Mouse (Mus musculus) thymus, postnatal 0 days (tissue): ENCODE measurements around the gene Pcbp1. TPM values are rescaled to one million over a fixed set of nuclear protein-coding genes. Genes with fewer than 3 reads are reported as not detected.

Source experiments
- DNase-seq: peaks from one replicate; pipeline ENCODE4 v3.0.0-alpha.2; 2015; ENCODE audit warnings: low spot score
- polyA plus RNA-seq: library from polyadenylated mRNA; unstranded; fragments of >200 nt; fragmentation: Nextera tagmentation; extraction: Ambion mirVana; gene quantifications from 2 replicates; pipeline ENCODE4 v1.2.1, GENCODE M21; 2015

The Pcbp1 gene
- polyA plus RNA-seq, result 466 and 487 TPM in 2 replicates

DNA sequence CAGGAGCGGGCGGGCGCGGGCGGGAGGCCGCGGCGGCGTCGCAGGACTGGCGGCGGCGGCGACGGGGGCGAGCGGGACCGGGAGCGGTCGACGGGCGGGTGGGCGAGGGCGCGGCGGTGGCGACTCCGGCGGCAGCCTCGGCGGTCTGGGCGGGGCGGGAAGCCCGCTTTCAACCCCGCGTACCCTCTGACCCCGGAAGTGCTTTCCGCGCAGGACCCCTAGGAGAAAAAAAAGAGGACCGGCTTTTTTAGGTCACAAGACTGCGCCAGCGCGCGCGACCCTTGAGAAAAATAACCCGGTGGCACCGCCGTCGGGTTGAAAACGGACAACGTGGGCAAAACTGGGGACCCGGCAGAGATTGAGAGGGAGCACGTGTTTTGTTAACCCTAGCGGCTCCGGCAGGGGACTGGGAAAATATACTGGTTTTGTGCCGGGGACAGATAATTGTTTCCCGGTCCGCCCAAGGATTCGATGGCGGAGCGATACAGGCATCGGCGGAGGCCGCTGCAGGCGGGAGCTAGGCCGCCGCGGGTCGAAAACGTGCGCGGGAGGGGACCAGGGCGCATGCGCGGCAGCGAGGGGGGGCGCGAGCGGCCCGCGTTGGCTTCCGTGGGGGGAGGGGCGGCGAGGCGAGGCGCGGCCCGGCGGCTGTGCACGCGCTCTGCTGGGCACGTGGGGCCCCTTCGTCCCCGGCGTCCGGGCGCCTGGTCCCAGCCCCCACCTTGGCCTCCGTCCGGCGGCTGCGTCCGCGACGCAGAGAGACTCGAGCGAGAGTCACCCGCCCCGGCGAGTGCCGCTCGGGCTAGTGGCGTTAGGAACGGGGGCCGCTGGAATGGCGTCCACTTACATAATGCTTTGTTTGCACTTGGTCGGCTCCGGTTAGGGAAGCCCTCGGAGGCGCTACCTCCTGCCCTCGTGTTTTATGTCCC lies at the start of gene Pcbp1:
TSS of gene Pcbp1 (minus strand) at position 290 of the 929 bp plus-strand sequence.
- DNase-seq, result peak; percentile 97

DNA sequence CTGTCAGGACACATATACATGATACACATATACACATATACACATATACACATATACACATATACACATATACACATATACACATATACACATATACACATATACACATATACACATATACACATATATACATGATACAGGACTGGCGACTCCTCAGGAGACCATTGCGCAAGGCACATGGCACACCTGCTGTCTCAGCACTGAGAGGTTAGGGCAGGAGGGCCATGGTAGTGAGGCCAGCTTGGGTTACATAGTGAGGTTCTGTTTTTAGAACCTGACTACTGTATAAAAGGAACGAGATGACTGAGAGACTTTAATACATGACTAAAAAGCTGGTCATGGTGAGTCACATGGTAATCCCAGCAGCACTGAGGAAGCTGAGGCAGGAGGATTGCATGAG lies 48.4 kb upstream of the Pcbp1 start:
- no peak for DNase-seq

DNA sequence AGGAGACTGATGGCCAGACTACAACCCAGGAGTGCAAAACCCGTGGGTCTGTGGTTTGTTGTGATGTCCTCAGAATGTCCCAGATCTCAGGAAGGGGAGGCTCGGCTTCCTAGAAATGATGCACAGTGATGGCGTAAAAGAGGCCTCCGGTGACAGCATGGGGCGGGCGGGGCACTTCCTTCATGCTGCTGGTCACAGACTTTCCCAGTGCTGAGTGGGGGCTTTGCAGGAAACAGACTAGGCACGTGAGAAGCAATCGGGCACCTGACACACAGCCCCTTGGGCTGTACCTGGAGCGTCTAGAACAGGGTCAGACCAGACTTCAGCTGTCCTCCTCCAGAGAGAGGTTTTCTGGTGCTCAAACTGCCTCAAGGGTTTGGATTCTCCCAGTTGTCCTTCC lies 44.7 kb upstream of the Pcbp1 start:
- DNase-seq, result peak; percentile 48

DNA sequence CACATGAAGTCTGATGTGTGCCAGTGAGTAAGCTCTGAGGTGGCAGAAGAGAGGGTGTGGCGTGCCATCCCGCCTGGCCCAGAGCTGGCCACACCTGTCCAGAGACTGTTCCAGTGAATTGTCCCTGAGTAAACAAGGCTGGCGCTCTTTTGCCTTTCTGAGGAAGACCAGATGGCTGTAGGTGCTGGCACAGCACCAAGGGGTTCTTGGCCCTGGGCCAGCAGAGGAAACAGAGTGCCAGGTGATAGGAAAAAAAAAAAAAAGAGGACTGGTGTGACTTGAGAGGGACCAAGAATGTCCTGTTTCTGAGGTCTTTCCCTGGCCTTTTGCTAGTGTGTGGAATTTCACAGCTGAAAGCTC lies 43.3 kb upstream of the Pcbp1 start:
- no peak for DNase-seq

DNA sequence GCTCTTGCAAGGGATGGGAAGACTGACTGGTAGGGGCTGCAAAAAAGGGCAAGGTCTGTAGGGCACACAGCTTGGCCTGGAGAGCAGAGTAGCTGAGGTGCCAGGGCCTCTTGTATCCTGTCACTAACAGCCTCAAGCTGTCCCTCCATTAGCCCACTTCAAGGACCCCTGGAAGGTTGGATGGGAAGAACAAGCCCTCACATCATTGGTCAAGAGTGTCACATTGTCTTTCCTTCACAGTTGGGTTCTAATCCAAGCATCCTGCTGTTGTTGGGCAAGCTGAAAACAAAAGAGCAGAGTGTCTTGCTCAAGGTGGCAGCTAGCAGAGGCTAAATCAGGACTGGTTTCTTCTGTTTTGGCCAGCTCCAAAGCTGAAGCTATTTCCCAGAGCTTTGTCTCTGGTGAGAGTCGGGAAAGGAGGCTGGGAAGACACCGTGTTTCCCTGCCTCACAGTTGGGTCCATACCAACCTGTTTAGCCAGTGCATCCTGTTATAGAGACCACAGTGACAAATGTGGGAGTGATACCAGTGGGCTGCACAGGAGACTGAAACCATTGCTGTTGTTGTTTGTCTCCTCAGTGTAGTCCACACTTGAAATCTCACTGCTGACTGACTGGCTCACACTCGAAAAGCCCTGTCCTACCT lies 42.8 kb upstream of the Pcbp1 start:
- no peak for DNase-seq

DNA sequence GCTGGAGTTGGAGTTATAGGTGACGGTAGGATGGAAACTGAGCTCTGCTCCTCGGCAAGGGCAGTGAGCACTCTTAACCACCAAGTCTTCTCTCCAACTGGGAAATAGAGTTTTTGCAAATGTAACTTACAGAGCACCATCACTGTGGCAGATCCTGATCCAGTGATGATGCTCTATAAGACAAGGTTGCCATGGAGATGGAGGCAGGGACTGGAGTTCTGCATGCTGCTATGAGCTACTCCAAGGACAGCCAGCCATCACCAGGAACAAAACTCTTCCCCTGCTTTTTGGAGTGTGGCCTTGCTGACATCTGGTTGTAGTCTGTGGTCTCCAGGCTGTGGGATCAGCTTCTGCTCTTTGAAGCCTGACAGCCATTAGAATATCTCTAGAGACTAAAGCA lies 39.7 kb upstream of the Pcbp1 start:
- DNase-seq, result no peak

DNA sequence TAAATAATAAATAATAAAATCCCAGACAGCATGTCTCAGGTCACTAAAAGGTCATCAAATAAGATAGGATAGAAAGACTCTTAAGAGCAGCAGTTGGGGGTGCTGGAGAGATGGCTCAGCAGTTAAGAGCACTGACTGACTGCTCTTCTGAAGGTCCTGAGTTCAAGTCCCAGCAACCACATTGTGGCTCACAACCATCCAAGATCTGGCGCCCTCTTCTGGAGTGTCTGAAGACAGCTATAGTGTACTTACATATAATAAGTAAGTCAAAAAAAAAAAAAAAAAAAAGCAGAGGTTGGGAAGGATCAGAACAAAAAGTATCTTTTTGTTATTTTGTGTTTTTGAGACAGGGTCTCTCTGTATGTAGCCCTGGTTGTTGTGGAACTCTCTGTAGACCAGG lies 31.1 kb upstream of the Pcbp1 start:
- peak; percentile 16 for DNase-seq

DNA sequence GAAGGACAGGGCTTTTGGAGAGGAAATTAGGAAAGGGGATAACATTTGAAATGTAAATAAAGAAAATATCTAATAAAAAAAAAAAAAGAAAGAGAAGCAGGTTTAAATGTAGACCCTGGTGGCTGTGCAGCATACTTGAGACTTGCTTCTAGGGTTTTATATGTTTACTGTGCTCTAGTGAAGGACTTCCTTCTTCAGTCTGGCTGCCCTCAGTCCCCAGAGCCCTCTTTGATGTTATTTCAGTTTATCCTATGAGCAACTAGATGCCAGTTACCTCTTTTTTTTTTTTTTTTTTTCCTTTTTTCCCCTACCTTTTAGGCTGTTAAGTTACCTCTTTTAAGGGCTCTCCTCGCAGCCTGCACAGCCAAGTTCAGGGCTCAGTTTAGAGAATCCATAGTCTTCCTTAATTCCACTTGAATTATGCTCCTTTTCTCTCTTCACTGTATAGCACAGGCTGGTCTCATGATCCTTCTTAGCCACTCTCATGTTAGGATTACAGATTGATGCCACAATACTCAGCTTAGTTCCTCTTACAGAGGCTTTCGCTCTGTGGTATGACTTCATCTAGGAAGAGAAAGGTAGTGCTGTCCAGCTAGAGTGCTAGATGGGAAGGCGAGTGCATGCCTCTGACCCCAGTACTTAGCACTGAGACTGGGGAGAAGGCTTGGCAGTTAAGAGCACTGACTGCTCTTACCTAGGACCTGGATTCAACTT lies 30.4 kb upstream of the Pcbp1 start:
- no peak for DNase-seq

DNA sequence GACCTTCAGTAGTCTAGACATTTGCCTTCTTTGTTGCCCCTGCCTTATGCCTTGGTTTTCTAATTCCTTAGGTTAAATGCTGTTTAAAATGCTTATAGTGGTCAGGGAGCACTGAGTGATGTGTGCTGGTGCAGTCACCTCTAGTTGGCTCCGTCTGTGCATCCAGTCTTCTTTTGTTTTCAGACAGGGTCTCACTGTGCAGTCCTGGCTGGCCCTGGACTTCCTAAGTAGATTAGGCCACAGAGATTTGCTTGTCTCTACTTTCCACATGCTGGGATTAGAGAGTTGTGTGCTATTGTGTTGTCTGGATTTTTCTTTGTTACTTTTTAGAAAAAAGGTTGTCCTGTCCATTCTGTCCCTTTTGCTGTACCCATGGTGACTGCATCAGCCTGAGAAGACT lies 24.5 kb upstream of the Pcbp1 start:
- no peak for DNase-seq

DNA sequence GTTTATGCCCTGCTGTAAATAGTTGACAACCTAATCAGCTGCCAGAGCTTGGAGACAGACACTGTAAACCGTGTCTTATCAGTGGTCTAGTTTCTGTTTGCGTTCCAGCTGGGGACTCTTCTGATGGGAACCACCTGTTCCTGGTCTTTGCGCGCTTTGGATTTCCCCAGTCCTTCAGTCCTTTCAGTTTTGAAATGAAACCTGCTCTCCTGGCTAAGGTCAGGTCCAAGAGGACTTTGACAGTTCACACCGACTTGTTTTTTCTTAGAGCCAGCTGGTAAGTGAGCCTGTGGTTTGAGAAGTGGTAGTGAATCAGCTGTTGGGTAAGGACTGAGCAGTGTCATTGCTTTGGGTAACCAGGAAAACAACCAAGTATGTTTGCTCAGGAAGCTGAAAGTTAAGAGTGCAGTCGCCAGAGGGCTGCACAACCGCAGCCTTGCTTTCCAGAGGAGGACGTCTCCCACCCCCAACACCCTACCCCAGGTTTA lies 21.8 kb upstream of the Pcbp1 start:
- peak; percentile 8 for DNase-seq

DNA sequence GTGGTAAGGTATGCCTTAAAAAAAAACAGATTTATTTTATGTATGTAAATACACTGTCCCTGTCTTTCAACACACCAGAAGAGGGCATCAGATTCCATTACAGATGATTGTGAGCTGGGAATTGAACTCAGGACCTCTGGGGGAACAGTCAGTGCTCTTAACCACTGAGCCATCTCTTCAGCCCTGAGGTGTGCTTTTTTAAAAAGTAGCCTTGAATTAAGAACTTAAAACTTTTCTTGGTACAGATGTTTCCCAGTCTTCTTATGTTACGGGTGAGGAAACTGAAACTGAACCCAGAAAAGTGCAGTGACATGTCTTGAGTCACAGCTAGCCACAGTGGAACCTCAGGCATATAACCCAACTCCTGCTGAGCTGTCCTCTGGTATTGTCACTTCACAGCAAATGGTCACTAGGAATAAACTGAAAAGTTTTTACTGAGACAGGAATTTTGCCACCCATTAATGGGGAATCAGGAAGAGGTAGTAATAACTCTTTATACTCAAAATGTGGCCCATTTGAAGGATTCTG lies 21.2 kb upstream of the Pcbp1 start:
- no peak for DNase-seq

DNA sequence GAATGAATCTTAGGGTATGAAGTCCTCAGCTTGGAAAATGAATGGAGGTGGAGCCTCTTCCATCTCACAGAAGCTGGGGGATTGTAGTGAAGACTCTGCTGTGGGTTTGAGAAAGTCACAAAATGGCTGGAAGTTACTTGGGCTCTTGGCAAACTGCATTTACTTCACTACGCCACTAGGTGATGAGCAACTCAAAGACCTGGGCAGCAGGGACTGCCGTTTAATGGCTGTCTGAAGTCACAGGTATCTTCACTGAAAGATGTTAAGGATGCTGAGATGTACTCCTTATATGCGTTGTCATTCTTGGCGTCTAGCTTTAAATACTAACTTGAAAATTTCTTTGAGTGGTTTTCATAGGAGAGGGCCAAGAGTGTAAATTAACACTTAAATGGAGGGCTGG lies 19.1 kb upstream of the Pcbp1 start:
- DNase-seq, result peak; percentile 65

DNA sequence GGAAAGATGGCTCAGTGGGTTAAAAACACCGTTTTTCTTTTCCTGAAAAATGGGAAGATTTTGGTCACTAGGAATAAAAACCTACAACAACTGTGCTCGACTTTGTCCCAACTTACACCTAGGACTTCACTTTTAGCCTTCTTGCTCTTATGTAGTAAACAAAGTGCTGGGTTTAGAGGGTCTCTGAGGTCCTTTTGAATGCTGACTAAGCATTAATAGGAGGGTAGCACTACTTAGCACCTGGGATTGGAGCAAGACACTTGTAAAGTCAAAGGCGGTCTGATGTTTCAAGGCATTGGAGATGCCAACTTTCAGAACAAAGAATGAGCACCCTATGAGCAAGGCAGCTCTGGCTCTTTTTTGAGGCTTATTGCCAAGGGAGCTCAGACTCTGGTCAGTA lies 17.7 kb upstream of the Pcbp1 start:
- no peak for DNase-seq

DNA sequence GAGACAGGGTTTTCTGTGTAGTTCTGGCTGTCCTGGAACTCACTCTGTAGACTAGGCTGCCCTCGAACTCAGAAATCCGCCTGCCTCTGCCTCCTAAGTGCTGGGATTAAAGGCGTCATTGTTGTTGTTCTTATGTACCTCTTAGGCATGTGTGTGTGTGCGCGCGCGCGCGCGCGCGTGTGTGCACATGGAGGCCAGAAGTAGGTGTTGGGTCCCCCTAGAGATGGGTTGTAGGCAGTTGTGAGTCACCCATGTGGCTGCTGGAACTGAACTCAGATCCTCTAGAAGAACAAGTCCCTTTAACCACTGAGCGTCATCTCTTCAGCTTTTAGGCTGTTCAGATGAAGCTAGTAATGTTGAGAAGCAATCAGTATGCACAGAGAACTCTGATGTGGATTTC lies 16.9 kb upstream of the Pcbp1 start:
- no peak for DNase-seq

DNA sequence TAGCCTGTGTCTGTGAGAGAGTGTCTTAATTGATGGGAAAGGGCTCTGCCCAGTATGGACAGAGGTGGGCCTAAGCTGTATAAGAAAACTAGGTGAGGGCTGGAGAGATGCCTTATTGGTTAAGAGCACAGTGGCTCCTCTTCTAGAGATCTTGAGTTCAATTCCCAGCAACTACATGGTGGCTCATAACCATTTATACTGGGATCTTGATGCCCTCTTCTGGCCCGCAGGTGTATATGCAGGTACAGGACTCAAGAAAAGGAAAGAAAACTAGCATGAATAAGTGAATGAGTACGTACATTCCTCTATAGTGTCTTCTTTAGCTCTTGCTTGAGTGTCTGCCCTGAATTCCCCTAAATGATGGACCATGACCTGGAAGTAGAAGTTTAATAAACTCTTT lies 15.5 kb upstream of the Pcbp1 start:
- DNase-seq, result peak; percentile 31

DNA sequence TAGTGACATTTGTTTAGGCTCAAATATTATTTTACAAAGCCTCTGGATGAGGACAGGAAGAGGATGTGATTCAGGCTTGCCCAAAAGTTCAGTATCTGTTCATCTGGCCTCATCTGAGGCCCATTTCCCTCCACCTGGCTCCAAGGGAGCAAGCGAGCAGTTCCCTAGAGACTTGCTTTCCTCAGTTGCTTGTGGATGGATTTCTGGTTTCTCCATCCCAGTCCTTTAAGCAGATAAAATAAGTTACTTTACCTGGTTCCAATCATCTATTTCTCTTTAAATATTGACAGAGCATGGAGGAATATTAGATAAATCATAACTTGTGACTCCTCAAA lies 2.3 kb upstream of the Pcbp1 start:
- DNase-seq, result peak; percentile 15

DNA sequence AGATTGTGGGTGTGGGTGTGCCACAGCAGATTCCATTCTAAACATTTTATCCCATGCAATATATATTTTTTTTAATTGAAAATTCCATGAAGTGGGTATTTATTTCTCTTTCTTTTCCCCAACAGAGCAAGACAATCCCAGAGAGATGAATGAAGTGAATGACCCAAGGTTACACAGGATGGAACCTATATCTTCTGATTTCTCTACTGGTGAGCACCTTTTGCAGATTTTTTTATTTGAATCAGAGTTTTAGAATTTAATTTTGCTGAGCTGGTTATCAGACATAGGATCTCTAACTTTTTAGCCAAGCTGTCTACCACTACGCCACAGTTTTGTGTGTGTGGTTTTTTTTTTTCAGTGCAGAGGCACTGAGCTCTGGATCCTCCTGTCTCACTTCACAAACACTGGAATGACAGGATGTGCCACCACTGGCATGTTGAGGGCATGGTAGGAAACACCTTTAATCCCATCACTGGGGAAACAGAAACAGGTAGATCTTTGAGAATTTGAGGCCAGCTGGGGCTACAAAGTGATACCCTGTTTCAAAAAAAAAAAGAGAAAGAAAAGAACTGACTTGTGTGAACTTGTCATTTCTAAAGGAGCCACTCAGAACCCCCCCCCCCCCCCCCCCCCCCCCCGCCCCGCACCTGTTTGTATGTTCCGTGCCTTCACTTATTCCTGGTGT lies 1.8 kb upstream of the Pcbp1 start:
- peak; percentile 40 for DNase-seq

DNA sequence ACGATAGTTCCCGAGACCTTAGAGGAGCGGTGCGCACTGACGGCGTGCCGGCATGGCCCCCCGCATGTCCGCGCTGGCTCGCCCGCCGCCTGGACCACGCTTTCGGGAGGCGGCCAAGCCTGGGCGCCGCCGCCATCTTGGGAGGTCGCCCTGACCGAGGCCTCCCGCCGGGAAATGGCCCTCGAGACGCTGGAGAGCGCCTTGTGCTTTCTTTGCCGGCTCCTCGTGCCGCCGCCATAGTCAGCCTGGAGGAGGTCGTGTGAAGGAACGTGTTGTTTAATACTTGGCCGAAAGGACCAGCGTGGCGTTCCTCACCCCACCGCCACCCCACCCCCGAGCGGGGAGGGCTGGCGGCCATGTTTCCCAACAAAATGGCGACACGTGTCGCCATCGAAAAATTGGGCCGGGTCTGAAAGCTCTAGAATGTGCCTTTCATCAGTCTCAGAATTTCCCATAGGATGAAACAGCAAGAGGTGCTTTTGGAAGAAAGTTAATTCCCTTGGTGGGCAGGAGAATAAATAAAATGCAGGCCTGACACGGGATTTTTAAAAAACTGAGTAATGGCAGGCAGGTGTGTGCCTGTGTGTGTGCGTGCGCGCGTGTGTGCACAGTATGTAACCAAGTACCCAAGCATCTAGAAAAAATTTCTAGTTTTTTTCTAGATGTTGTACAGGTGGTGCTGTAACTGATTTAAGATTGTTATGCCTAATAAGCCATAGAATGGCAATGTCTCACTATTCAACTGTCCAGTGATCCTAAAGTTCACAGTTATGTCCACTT lies 1.0 kb upstream of the Pcbp1 start:
- DNase-seq, result peak; percentile 81

DNA sequence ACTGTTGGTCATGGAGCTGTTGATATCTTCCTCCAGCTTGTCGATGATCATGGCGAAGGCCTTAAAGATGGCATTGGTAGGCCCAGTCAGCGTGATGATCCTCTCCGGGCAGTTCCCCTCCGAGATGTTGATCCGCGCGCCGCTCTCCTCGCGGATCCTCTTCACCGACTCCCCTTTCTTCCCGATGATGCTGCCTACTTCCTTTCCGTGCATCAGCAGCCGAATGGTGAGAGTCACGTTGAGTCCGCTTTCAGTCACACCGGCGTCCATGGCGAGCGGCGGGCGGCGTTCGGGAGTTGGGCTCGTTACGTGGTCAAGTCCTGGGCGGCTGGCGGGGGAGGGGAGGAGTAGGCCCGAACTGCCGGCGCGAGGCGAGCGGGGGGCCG lies 482 bp downstream of the Pcbp1 start:
- peak; percentile 61 for DNase-seq

DNA sequence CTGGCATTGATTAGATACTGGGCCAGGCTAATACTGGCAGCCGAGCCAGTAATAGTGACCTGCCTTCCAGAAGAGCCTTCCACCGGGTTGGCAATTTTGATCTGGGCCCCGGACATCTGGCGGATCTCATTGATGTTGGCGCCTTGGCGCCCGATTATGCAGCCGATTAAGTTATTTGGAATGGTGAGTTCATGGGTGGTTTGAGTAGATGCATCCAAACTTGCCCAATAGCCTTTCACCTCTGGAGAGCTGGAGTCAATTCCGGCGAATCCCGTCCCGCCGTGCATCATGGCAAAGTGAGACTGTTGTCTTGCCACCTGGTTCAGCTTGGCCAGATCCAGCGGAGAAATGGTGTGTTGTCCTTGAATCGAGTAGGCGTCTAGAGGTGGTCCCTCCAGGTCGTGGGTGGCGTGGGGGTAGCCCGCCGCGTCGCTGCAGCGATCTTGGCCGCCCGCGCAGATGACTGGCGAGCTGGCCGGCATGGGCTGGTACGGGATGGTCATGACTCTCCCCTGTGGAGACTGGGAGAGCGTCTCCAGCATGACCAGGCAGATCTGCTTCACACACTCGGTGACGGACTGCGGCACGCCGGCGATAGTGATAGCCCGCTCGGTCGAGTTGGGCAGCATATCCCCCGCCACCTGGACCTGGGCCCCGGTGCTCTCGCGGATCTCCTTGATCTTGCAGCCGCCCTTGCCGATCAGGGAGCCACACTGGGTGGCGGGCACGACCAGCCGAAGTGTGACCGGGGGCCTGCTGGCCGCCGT lies 1.1 kb downstream of the Pcbp1 start:
- peak; percentile 23 for DNase-seq
